Mouse (Mus musculus): ENCODE data around the gene Gm28374.

DNA sequence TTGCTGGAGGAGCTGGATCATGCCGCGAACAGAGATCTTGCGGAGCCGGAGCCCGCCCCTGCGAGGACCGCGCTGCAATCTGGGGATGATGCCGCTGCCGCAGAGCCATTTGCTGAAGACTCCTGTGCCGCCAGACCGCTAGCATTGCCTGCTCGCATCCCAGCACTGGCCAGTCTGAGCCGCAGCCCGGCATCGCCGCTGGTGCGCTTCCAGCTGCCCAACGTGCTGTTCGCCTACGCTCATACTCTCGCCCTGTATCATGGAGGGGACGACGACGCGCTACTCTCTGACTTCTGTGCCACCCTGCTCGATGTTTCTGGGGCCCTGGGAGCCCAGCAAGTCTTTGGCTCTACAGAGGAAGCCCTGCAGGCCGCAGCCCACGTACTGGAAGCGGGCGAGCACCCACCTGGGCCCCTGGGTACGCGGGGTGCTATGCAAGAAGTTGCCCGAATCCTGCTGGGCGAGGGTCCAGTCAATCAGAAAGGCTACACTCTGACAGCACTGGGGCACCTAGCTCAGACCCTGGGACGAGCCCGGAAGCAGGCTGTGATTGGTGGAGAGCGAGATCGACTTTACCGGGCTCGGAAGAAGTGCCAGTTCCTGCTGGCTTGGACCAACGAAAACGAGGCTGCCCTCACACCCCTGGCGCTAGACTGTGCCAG lies 20.3 kb downstream of the Gm28374 start:
- no peak for TF ChIP-seq MYOD1 (IDR thresholded peaks at IDR 0.05; ENCODE audit: control insufficient read depth, insufficient read length, low read depth)
- no peak for TF ChIP-seq CEBPB (IDR thresholded peaks at IDR 0.05; ENCODE audit: low read depth)

Data from C2C12 (cell line).